Mouse (Mus musculus): ENCODE results near the gene Cep104. TPM values are rescaled to one million over a fixed set of nuclear protein-coding genes. Genes with fewer than 3 reads are reported as not detected.

The Cep104 gene
- polyA plus RNA-seq, 1 experiment from 2014 or later = 21.7 TPM

DNA sequence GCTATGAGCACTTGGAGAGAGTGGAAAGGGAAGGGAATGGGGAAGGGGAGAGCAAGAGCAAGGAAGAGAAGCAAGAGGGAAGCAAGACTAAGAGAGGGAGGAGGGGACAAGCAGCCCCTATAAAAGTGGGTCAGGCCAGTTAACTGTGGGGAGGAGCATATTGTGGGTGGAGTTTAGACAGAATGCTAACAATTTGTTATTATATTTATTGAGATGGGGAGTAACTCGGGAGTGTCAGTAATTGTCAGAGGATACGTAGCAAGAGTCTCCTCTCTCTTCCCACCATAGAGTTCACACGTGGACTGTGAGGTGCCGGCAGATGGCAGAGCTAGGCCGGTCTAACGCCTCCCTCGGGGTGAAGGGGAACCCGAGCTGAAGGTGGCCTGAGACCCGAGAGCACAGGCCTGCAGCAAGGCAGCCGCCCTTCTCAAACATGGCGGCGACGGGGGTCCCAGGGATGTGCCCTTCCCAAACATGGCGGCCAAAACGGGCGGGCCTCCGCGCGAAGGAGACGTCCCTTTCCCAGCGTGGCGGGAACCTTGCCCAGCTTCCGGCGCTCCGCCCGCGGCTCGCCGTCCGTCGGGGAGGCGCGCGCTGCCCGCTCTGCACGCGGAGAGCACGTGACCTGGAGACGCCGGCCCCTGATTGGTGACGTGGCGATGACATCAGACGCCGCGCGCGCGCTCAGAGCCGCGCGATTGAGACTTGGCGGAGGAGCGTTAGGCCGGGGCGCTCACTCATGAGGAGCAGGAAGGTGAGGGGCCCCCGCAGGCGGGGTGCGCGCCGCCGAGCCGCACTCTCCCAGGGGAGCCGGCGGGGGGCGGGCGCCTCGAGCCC is 18.2 kb upstream of the Cep104 start, which contains the start of gene A430005L14Rik:
TSS of gene A430005L14Rik (plus strand) at position 669 of the 837 bp plus-strand sequence.
- Histone ChIP-seq H3K9ac (replicated peaks) (peak within 1 kb of the TSS; percentile 74), H3K36me3 (peaks cover 21% of the 10 kb centered on the region), H3K4me2 (replicated peaks) (peak within 1 kb of the TSS; percentile 82), H3K27ac (replicated peaks) (peak within 1 kb of the TSS; percentile 89), H3K27me3 (no peaks in the 10 kb centered on the region), H3K4me1 (peaks cover 15% of the 10 kb centered on the region), H3K9me3 (no peaks in the 10 kb centered on the region), H3K4me3 (peak within 1 kb of the TSS; percentile 71)
- 2% methylated on average over 67 of the region's 67 CpGs for WGBS
- ATAC-seq (replicated peaks) = peak; percentile 95

- peak overlapping the region; percentile 74 for H3K9ac ChIP-seq (replicated peaks)
- under 1% methylated on average over 37 of the region's 37 CpGs for WGBS
These were observed 17.3 kb upstream of the Cep104 start for GRCm38 (mm10) chr4:153957444-153958250.

GRCm38 (mm10) chr4:153962631-153963030 is 12.4 kb upstream of the Cep104 start:
- Histone ChIP-seq H3K27ac (replicated peaks) (no peak overlapping the region), H3K9me3 (no peaks in the 10 kb centered on the region), H3K36me3 (peaks cover 41% of the 10 kb centered on the region), H3K27me3 (no peaks in the 10 kb centered on the region), H3K4me1 (peaks cover 14% of the 10 kb centered on the region), H3K4me2 (replicated peaks) (no peak overlapping the region), H3K9ac (replicated peaks) (no peak overlapping the region), H3K4me3 (no peak overlapping the region)
- 87% methylated on average over 7 of the region's 7 CpGs for WGBS
- ATAC-seq (replicated peaks) = no peak

More at GRCm38 (mm10) chr4:153957444-153958250, 17.3 kb upstream of the Cep104 start:
- peaks cover 15% of the 10 kb centered on the region for H3K4me1 ChIP-seq
- peak overlapping the region; percentile 82 for H3K4me2 ChIP-seq (replicated peaks)
- H3K27ac ChIP-seq (replicated peaks) = peak overlapping the region; percentile 89
- peak overlapping the region; percentile 71 for H3K4me3 ChIP-seq
- peaks cover 30% of the 10 kb centered on the region for H3K36me3 ChIP-seq
- no peaks in the 10 kb centered on the region for H3K27me3 ChIP-seq
- no peaks in the 10 kb centered on the region for H3K9me3 ChIP-seq
- peak; percentile 52 for ATAC-seq (replicated peaks)

DNA sequence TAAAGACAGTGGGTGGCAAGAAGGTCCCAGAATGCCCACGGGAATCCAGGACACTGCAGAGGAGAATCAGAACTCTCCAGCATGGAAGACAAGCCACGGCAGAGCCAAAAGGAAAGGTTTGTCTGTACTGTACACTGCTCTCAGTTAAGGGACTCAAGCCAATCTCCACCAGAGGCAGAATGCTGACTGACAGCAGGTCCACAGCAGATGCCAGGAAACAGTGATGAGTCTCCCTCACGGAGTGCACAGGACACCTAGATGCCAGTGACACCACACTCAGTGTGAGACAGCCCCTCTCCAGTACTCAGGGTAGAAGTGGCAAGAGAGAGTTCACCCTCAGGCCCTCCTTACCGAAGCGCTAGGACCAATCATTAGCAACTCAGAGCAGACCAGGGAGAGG is 8.3 kb upstream of the Cep104 start:
- no peaks in the 10 kb centered on the region for H3K9me3 ChIP-seq
- H3K4me2 ChIP-seq (replicated peaks) = no peak overlapping the region
- H3K36me3 ChIP-seq = peaks cover 40% of the 10 kb centered on the region
- no peaks in the 10 kb centered on the region for H3K27me3 ChIP-seq
- H3K27ac ChIP-seq (replicated peaks) = no peak overlapping the region
- no peak overlapping the region for H3K4me3 ChIP-seq
- no peak overlapping the region for H3K9ac ChIP-seq (replicated peaks)
- ATAC-seq (replicated peaks) = no peak
- 89% methylated on average over 5 of the region's 5 CpGs for WGBS
- no peaks in the 10 kb centered on the region for H3K4me1 ChIP-seq

GRCm38 (mm10) chr4:153967556-153967955 is 7.4 kb upstream of the Cep104 start:
- 84% methylated on average over 2 of the region's 2 CpGs for WGBS

GRCm38 (mm10) chr4:153968063-153968462 is 6.9 kb upstream of the Cep104 start:
- H3K9ac ChIP-seq (replicated peaks) = no peak overlapping the region
- H3K4me1 ChIP-seq = 0 out of 2 replicates have a peak, but pooled peaks cover 3% of the 10 kb centered on the region
- no peaks in the 10 kb centered on the region for H3K27me3 ChIP-seq
- H3K4me2 ChIP-seq (replicated peaks) = no peak overlapping the region
- no peak overlapping the region for H3K4me3 ChIP-seq
- peaks cover 30% of the 10 kb centered on the region for H3K36me3 ChIP-seq
- H3K9me3 ChIP-seq = no peaks in the 10 kb centered on the region
- no peak overlapping the region for H3K27ac ChIP-seq (replicated peaks)
- WGBS = 77% methylated on average over 2 of the region's 2 CpGs
- ATAC-seq (replicated peaks) = no peak

More at GRCm38 (mm10) chr4:153967556-153967955, 7.4 kb upstream of the Cep104 start:
- Histone ChIP-seq H3K27ac (replicated peaks) (no peak overlapping the region), H3K36me3 (peaks cover 31% of the 10 kb centered on the region), H3K4me1 (no peaks in the 10 kb centered on the region), H3K27me3 (no peaks in the 10 kb centered on the region), H3K4me2 (replicated peaks) (no peak overlapping the region), H3K9me3 (no peaks in the 10 kb centered on the region), H3K9ac (replicated peaks) (no peak overlapping the region), H3K4me3 (no peak overlapping the region)
- ATAC-seq (replicated peaks) = no peak

DNA sequence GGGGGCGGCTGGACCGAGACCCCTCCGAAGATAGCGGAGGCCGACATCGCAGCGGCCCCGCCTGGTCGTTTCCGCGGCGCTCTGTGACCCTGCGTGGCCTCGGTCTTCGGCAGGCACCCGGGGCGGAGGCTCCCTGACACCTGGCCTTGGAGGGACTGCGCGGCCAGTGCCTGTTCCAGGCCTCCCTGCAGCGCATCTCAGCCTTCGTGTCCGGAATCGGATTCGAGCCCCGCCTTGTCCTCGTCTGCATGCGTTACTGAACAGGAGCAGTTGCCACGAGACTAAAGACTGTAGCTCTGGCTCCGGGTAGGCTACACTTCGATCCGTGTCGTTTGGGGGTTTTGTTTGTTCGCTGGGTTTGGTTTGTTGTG is 283 bp downstream of the Cep104 start:
- H3K4me3 ChIP-seq = peak overlapping the region; percentile 100
- no peaks in the 10 kb centered on the region for H3K9me3 ChIP-seq
- no peaks in the 10 kb centered on the region for H3K27me3 ChIP-seq
- ATAC-seq (replicated peaks) = no peak
- peak overlapping the region; percentile 97 for H3K9ac ChIP-seq (replicated peaks)
- peak overlapping the region; percentile 96 for H3K4me2 ChIP-seq (replicated peaks)
- H3K36me3 ChIP-seq = peaks cover 22% of the 10 kb centered on the region
- H3K4me1 ChIP-seq = peaks cover 39% of the 10 kb centered on the region
- WGBS = under 1% methylated on average over 33 of the region's 33 CpGs
- H3K27ac ChIP-seq (replicated peaks) = peak overlapping the region; percentile 76

DNA sequence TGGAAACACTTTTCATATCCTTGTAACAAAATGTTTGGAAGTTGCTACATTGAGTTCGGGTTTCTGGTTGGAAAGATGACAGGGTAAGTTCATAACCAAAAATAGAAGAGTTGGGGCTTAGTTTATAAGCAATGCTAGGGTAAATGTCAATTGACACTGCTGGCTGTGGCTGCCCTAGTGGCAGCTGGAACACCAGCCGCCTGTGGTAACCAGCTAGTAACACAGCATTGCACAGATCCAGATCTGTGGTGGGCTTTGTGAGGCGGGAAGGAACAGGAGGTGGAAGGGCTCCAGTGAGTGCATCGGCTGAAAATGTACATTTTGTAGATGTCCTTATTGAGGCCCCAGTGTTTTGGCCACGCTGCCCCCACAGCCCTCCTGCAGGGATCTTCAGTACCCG is 774 bp downstream of the Cep104 start:
- 45% methylated on average over 6 of the region's 6 CpGs for WGBS
- no peaks in the 10 kb centered on the region for H3K27me3 ChIP-seq
- H3K9ac ChIP-seq (replicated peaks) = peak overlapping the region; percentile 97
- H3K9me3 ChIP-seq = no peaks in the 10 kb centered on the region
- ATAC-seq (replicated peaks) = no peak
- H3K4me2 ChIP-seq (replicated peaks) = peak overlapping the region; percentile 96
- peaks cover 39% of the 10 kb centered on the region for H3K4me1 ChIP-seq
- H3K27ac ChIP-seq (replicated peaks) = no peak overlapping the region
- peaks cover 23% of the 10 kb centered on the region for H3K36me3 ChIP-seq
- H3K4me3 ChIP-seq = peak overlapping the region; percentile 100

DNA sequence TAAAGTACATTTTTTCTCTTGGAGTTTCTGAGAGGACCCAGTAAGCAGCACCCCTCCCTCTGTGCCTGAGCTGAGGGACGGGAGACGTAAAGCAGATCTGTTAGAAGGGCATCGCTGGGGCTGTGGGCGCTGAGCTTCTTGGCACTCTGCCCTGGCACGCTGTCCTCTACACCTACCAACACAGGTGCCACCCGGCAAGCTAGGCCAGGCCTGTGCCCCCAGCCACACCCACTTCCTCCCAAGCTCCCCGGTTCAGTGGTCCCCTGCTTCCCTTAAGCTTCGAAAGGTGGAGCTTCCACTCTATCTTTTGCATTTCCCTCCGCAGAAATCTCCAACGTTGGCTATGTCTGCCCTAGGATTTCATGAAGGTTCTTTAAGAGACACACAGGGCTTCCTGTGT is 4.2 kb downstream of the Cep104 start:
- no peaks in the 10 kb centered on the region for H3K9me3 ChIP-seq
- peaks cover 44% of the 10 kb centered on the region for H3K36me3 ChIP-seq
- no peak overlapping the region for H3K9ac ChIP-seq (replicated peaks)
- no peak overlapping the region for H3K27ac ChIP-seq (replicated peaks)
- no peak for ATAC-seq (replicated peaks)
- H3K4me1 ChIP-seq = peaks cover 25% of the 10 kb centered on the region
- H3K27me3 ChIP-seq = no peaks in the 10 kb centered on the region
- H3K4me3 ChIP-seq = no peak overlapping the region
- H3K4me2 ChIP-seq (replicated peaks) = no peak overlapping the region
- 93% methylated on average over 10 of the region's 10 CpGs for WGBS

DNA sequence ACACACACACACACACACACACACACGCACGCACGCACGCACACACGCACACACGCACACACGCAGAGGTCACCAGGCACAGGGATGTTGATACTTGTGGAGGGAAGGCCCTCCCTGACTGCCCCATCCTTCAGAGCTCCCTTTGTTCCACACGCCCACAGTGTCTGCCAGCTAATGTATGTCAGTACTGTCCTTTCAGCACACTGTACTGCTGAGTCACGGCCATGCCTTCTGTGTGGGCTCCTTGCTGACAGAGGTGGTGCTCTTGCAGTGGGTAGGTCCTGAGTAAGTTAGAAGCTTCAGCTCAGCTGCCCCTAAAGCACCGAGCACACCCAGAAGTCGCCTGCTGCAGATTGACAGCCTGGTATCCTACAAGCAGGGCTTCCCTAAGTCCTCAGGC is 5.5 kb downstream of the Cep104 start:
- H3K27ac ChIP-seq (replicated peaks) = no peak overlapping the region
- H3K27me3 ChIP-seq = no peaks in the 10 kb centered on the region
- no peak overlapping the region for H3K4me2 ChIP-seq (replicated peaks)
- no peak for ATAC-seq (replicated peaks)
- no peak overlapping the region for H3K9ac ChIP-seq (replicated peaks)
- no peak overlapping the region for H3K4me3 ChIP-seq
- peaks cover 57% of the 10 kb centered on the region for H3K36me3 ChIP-seq
- peaks cover 22% of the 10 kb centered on the region for H3K4me1 ChIP-seq
- 91% methylated on average over 11 of the region's 11 CpGs for WGBS
- no peaks in the 10 kb centered on the region for H3K9me3 ChIP-seq

- WGBS = 91% methylated on average over 10 of the region's 10 CpGs
- Histone ChIP-seq H3K9me3 (no peaks in the 10 kb centered on the region), H3K4me1 (no peaks in the 10 kb centered on the region)
These were observed 17.7 kb downstream of the Cep104 start for GRCm38 (mm10) chr4:153992715-153993114.

GRCm38 (mm10) chr4:153993505-153993904 is 18.5 kb downstream of the Cep104 start:
- H3K4me2 ChIP-seq (replicated peaks) = no peak overlapping the region
- H3K36me3 ChIP-seq = peaks cover 89% of the 10 kb centered on the region
- ATAC-seq (replicated peaks) = no peak
- H3K27ac ChIP-seq (replicated peaks) = no peak overlapping the region
- no peak overlapping the region for H3K4me3 ChIP-seq
- H3K9me3 ChIP-seq = no peaks in the 10 kb centered on the region
- H3K9ac ChIP-seq (replicated peaks) = no peak overlapping the region
- no peaks in the 10 kb centered on the region for H3K27me3 ChIP-seq
- 94% methylated on average over 8 of the region's 8 CpGs for WGBS
- no peaks in the 10 kb centered on the region for H3K4me1 ChIP-seq

More at GRCm38 (mm10) chr4:153992715-153993114, 17.7 kb downstream of the Cep104 start:
- Histone ChIP-seq H3K4me3 (no peak overlapping the region), H3K9ac (replicated peaks) (no peak overlapping the region), H3K36me3 (peaks cover 90% of the 10 kb centered on the region), H3K27ac (replicated peaks) (no peak overlapping the region), H3K4me2 (replicated peaks) (no peak overlapping the region), H3K27me3 (no peaks in the 10 kb centered on the region)
- ATAC-seq (replicated peaks) = no peak

Data from forebrain, embryonic 15.5 days (tissue).